Mouse (Mus musculus): ENCODE measurements around the gene Gm6993.
A peak's percentile ranks its signal among the peaks of the same experiment; 100 is the strongest.

Gene Gm6993

DNA sequence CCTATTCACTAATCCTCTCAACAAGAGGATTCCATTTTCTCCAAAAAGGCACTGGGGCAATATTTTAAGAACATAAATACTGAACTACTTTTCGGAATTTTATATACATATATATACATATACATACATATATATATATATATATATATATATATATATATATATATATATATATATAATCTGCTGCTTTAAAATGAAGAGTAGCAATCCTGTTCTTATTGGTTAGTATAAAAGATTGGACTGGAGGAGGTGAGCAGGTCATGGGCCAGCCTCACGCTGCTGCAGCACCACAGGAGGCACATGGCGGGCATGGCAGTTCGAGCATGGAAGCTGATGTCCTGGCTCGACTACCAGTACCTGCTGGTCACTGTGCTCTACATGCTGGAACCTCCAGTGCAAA, at the start of gene Gm6993:
Gene Gm6993 (plus strand): TSS at position 301 of the 400 bp plus-strand sequence.
- no peak for DNase-seq (ENCODE audit: extremely low spot score, low spot score)

DNA sequence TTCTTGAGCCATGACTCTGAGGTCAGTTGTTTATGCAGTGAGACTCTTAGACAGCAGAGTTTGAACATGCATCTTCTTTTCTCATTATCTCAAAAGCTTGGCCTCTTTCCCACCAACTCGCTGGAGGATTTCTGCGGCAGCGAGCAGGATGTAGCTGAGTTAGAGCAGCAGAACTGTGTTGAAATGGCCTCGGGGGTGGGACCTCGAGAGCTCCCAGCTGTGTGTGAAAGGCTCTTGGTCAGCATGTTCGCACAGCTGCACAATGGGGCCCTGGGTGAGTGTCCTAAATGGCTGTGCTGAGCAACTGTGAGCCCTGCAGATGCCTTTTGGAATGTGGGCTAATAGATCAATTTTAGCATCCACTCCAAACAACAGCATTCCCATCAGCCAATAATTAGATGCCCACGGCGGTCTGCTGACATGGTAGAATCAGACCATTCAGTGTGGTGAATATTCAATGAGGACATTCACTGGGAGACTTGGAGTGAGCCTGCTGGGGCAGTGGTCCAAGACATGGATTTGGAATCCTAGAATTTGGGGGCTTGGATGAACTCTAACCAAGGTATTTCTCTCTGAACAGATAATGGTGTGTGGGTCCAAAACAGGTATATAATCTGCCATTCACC, 49.1 kb upstream of the Gm6993 start:
- DNase-seq (ENCODE audit: extremely low spot score, low spot score) = peak; percentile 35

DNA sequence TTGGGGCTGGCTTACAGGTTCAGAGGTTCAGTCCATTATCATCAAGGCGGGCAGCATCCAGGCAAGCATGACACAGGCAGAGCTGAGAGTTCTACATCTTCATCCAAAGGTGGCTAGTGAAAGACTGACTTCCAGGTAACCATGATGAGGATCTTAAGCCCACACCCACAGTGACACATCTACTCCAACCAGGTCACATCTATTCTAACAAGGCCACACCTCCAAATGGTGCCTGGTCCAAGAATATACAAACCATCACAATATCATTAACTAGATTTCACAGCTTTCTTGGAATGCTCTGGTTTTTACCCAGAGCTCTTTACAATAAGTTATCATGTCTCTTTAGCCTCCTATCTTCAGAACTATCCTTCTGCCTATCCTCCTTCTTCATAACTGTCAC, 38.1 kb upstream of the Gm6993 start:
- no peak for DNase-seq (ENCODE audit: extremely low spot score, low spot score)

DNA sequence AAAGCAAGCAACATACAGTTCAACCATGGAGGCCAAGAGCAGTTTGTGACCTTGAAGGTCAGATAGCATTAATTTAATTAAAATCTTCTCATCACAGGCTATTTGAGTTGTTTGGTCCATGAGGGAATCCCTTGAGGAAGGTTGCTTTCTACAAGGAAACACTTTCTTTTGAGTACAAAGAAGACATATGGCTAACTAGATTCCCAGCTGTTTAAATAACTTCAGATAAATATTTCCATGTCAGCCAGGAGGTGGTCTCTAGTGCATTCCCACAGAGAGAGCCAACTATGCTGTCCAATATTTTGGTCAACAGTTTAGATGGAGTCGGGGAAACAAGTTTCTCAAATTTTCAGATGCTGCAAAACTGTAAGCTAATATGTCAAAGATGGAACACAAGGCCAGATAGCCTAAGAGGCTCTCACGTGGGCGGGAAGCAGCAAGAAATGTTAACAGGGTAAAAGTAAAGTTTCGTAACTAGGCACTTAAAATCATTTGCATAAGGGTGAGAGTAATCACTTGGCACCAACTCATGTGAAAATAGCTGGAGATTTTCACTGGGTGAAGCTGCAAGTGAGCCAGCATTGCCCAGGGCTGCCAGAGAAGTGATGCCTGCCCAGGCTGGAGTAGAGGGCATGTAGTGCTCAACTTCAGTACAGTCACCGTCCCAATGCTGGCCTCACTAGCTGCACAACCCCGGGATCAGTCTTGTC, 36.7 kb upstream of the Gm6993 start:
- DNase-seq (ENCODE audit: extremely low spot score, low spot score) = no peak

DNA sequence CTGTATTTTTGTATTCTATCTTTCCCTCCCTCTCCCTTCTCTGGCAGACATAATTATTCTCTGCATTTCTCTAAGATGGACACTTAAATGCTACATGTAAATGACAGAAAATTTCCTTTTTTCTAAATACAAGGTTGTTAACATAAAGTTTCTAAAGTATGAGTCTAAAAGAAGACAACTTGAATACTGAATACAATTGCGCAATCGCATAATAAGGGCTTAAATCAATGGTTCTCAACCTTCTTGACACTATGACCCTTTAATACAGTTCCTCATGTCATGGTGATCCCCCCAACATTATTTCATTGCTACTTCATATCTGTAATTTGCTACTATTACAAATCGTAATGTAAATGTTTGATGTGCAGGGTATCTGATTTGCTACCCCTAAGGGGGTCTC, 35.7 kb upstream of the Gm6993 start:
- DNase-seq (ENCODE audit: extremely low spot score, low spot score) = no peak

DNA sequence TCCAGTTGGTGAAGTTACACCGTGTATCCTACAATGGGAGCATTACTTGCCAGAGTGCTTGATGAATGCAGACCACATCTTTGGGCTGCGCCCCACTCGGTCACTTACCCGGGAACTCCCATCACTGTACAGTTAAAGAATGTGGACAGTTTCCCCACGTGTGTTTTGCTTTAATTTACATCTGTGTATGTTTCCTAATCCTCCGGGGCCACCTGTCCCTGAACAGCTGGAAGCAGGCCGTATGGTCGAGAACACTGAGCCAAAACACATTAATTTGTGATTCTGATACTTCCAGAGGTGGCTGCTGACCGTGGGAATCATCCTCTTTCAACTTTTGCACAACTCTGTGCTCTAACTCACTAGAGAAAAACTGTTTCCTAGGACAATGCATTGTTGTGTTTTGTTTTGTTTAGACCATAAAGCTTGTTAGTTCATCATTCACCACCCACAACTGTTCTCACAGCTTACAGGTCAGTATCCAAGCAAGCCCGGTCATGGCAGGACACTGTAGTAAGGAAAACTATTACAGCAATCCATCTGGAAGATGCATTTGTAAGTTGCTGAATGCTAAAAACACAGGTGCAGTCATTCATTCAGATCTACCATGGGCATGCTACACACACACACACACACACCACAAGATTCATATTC, 34.5 kb upstream of the Gm6993 start:
- no peak for DNase-seq (ENCODE audit: extremely low spot score, low spot score)

DNA sequence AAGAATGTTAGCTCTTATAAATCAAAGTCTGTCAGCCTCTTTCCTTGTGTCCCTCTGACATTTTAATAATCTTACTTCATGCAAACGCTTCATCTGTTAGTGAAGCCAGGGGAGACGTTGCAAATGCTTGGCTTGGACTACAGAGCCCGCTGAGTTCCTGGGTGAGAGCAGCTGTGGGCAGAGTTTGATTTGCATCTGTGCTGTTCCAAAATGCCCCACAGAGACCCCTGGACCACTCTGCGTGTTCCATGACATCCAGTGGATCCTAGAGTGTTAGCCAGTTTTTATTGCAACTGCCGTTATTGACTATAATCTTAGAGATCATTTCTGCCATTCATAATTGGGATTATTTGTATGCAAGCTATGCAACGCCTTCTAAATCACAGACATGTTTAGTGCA, 31.8 kb upstream of the Gm6993 start:
- DNase-seq (ENCODE audit: extremely low spot score, low spot score) = no peak

DNA sequence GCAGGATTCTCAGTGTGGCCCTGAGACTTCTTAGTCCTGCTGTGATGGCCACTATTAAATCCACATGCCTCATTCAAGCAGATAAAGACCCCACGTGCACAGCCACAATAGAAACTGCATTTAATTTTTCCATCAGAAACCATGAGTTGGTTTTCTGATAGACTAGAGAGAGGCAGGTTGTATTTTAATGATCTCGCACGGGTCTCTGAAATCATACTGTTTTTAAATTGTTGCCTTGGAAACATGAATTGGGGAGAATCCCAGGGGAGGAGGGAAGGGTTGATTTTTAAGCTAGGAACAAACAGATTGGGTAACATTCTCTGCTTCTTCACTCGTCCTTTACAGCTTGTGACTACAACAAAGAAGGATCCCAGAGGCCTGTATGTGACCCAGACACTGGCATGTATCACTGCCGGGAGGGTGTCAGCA, 31.2 kb upstream of the Gm6993 start:
- DNase-seq (ENCODE audit: extremely low spot score, low spot score) = no peak

DNA sequence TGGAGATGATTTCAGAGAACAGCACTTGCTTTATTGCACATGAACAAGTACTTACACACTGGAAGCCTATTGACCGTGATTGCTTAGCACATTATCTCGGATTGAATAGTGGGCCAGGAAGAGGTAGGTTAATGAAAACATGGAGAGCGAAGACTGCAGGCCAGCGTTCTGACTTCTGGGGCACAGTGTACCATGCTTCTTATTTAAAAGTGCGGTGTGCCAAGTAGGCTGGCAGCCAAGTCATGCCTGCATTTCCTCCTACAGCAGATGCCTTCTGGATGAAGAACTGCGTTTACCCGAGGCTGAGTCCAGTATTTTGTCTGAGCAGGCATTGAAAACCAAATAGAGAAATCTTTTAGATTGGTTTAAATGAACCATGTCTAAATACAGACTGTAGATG, 27.0 kb upstream of the Gm6993 start:
- no peak for DNase-seq (ENCODE audit: extremely low spot score, low spot score)

DNA sequence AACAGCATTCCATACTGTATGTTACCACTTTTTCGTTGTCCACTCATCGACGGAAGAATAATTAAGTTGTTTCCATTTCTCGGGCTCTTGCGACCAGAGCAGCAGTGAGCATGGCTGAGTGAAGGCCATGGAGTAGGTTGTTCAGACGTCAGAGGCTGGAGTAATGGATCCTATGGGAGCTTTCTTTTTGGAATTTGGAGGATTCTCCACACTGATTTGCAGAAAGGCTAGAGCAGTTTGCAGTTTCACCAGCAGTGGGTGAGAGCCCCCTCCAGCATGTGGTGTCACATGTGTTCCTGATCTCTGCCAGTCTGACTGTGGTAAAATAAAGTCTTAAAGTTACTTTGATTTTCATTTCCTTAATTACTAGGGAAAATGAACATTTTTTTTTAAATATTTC, 25.6 kb upstream of the Gm6993 start:
- no peak for DNase-seq (ENCODE audit: extremely low spot score, low spot score)

DNA sequence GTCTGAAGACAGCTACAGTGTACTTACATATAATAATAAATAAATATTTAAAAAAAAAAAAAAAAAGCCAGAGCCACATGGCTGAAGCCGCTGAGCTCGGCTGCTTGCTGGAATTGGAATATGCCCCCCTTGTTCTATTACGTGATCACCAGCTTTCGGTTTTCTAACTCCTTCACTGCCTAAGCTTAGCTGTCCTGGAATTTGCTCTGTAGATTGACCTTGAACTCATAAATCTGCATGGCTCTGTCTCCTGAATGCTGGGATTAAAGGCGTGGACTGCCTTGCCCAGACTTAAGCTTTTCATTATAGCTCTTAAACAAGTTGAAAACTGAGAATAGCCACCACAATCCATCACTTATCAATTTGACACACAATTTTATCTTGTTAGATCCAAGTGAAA, 23.3 kb upstream of the Gm6993 start:
- no peak for DNase-seq (ENCODE audit: extremely low spot score, low spot score)

DNA sequence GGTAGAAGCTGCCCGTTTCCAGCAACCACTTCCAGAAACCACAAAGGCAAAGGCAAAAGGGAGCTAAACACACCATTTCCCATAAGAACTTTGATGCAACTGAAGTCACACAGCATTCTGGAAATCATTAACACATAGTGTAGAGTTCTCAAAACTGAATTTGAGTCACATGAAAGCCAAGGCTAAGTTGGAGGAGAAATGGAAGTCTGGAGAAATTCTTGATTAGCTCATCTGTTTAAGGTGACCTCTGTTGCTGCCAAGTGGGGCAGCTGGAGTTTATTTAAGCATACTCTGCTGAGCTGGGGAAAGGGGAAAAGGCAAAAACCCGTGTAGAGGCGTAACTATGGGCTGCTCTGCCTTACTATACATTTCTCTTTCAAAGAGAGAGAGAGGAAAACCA, 21.8 kb upstream of the Gm6993 start:
- no peak for DNase-seq (ENCODE audit: extremely low spot score, low spot score)

DNA sequence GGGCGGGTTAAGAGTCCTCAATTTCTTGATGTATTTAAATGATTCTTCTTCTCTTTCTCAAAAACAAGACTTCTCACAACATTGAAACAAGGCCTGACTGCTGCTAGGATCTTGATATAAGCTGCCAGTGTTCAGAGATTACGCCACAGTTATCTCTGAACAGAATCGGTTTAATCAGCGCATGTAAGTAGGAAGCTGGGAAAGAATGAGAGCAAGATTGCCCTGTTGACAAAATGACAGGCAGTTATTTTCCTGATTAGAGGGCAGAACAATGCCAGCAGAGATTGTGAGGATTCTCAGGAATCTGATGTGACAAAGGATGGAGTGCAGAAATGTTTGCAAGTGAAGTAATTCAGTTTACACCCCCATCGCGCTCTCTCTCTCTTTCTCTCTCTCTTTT, 19.0 kb upstream of the Gm6993 start:
- no peak for DNase-seq (ENCODE audit: extremely low spot score, low spot score)

DNA sequence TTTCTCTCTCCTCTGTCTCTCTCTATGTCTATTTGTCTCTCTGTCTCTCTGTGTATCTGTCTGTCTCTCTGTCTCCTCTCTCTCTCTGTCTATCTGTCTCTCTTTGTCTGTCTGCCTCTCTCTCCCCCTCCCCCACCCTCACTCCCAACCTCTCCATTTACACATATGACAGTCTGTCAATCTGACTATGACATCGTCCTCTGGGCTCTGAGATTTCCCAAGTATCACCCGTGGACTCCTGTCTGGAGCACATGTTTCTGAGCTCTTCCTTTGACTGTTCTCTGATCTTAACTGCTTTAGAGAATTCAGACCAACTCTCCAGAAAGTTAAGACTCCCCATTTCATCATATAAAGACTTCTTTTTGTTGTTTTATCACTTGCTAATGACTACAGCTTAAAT, 18.3 kb upstream of the Gm6993 start:
- DNase-seq (ENCODE audit: extremely low spot score, low spot score) = no peak

DNA sequence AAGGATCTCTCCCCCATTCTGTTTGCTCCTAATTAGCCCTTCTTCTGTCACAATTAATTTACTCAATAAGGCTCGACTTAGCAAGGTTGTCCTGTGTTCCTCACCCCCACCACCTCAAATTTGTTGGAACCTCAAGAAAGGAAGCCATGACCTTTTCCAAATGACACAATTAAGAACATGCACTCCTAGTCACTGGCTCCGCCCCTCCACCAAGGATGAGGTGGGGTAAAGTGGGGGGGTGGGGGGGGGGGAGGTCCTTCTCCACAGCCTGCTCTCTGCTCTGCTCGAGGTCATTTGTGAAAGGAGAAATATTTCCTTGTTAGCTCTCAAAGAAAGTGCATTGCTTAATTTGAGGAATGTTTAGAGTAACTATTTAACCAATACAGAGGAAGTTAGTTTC, 17.8 kb upstream of the Gm6993 start:
- DNase-seq (ENCODE audit: extremely low spot score, low spot score) = no peak

DNA sequence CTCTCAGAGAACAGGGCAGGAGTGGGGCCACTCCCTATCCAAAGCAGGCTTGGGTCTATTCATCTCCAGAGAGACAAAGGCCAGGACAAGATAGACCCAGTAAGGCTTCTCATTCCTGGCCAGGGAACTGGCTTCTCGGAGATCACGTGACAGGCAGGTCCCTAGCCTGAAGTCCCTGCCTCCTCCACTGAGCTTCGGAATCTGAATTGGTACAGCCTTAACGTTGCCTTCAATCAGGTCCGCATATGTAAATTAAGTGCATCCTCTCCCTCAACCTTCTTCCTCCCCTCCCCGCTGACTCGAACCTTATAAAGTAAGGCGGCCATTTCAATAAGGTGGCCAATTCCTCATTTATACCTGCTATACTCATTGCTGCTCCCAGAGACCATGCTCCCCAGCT, 15.1 kb upstream of the Gm6993 start:
- no peak for DNase-seq (ENCODE audit: extremely low spot score, low spot score)

DNA sequence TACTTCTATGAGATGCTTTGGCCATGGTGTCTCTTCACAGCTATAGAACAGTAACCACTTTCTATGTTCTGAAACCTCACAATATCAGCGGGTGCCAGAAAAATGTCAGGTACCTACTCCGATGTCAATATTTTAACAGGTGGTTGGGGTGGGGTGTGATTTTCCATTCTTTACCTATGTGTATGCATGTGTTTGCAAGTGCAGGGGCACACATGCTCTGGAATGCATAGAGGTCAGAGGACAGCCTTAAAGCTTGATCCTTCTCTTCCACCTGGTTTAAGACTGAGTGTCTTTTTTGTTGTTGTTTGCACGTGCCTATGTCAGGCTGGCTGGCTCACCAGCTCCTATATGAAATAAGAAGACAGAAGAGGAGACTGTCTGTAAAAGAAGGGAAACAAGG, 13.4 kb upstream of the Gm6993 start:
- no peak for DNase-seq (ENCODE audit: extremely low spot score, low spot score)

DNA sequence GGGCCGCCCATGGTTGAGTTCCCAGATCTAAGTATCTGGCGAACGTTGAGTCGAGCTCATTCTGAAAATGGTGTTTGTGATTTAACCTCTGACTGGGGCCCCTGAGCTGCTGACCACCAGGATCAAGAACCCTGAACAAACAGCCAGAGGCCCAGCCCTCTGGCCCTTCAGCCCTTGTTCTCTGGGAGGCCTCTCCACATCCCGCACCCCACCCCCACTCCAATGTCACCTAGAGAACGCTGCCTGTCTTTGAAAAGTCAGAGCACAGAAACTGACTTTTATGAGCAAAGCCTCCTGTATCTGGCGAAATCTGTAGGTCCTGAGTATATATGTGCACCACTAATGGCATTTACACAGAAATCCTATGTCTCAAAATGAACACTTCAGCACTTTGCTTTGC, 11.7 kb upstream of the Gm6993 start:
- no peak for DNase-seq (ENCODE audit: extremely low spot score, low spot score)

DNA sequence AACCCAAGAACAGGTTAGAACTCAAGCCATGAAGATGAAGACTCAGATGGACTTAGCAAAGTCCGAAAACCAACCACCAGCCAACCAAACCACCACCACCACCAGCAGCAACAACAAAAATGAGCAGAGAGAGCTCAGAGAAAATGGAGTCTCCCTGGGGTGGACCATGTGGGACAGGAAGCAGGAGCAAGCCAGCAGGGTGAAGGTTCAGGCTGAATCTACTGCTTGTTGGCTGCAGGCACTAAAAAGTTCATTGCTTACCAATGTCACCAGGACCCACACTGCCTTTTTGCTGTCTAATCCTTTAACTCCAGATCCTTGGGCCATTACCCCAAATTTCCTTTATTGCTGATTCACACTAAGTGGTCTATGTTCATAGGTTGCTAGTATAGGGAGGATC, 7.9 kb upstream of the Gm6993 start:
- no peak for DNase-seq (ENCODE audit: extremely low spot score, low spot score)

DNA sequence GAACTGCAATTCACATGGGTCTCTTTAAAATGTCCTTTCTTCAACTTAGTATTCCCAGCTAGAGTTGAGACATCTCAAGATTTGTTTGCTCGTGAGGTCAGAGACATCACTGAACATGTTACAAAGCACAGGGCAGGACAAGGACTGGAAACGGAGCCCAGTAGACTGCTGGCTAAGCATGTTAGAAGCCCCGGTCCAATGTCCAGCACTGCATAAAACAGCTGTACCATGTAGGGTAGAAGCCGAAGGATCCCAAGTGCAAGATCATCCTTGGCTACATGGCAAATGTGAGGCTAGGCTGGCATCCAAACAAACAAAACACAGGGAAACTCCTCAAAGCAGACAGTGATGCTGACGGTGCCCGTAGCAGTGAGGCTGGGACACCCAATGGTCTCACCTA, 5.6 kb upstream of the Gm6993 start:
- no peak for DNase-seq (ENCODE audit: extremely low spot score, low spot score)

DNA sequence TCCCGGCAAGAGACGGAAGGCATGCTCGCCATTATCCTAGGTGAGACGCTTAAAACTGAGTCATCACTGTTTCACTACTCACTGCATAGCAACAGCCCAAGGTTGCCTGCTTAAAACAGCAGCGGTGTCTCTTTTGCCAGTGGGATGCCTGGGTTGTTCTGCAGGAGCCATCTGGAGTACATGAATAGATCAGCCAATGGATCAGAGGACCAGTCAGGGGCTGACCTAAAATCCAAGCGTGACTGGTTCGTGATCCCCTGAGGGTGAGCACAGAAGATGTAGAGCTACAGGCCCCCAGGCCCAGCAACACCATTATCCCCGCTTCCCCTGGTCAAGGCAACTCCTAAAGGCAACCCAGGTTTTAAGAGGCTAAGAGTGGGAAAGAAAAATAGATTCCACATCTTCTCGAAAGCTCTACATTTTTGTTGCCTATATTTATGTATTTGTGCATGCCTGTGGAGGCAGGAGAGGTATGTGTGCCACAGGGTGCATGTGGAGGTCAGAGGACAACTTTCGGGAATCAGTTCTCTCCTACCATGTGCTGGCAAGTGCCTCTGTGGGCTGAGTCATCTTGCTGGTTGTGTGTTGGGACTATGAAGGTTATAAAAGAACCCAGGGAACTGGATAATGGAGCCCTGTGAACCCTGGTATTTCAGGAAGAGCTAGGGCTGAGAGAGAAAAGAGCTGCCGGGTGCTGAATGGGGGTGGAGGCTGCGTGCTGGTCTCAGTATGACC, 3.5 kb upstream of the Gm6993 start:
- DNase-seq (ENCODE audit: extremely low spot score, low spot score) = no peak

DNA sequence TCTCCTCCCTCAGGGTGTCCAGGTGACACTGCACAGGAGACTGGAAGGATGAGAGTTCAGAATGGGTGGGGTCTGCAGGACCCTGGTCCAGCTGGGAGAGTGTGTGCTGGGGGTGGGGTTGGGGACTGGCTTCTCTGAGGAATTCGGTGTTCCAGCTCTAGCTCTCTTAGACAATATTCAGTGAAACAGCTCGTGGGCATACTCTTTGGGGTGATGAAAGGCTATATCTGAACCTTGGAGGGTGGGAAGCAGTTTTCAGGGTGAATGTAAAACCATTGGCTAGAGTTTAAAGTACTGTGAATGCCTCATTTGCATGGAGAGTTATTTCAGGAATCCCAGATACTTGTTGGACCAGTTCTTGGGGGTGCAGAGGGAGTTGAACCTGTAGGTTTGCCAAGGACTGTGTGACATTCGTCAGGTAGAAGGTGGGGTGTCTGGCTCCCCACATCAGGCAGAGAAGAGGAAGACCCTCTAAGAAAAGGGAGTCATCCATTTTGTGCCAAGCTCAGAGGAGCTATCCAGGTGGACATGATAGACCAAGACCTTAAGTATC, 1.5 kb upstream of the Gm6993 start:
- DNase-seq (ENCODE audit: extremely low spot score, low spot score) = no peak
